Mouse (Mus musculus) ovary, adult 18-20 months (tissue): Measurements from ENCODE around the gene Arid3b.

Experiments
- DNase-seq: peaks from one replicate; pipeline ENCODE4 v3.0.0; 2022; ENCODE audit warnings: low spot score, mixed read lengths

The Arid3b gene

DNA sequence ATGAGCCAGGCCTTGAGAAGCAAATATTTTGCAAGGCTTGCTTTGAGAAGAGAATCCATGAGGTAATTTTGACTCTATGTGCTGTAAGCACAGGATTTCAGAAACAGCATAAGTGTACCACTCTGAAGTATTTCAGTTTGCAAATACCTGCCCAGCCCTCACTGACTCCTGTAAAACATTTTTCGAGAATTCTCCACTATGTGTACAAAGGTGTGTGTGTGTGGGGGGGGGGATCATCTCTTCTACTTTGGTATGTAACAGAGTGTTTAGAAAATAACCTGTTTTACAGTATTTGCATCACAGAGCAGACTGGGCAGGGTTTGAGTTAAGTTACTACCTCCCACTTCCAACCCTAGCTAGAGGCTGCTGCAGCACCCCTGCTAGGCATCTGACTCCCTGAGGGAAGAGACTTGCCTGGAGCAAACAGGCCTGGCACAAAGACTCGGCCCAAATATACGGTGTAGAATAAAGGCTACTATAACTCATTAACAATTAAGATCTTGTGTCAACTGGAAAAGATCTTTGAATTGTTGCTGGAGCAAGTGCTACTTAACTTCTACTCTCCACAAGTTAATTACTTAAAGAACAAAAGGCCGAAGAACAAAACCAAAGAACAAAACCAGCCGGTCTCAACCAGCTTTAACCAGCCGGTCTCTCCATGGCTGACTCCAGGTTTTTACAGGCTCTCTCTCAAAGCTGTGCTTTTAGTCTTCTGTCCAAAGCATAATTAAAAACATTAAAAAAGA lies 6.6 kb downstream of the Arid3b start:
- no peak for DNase-seq

DNA sequence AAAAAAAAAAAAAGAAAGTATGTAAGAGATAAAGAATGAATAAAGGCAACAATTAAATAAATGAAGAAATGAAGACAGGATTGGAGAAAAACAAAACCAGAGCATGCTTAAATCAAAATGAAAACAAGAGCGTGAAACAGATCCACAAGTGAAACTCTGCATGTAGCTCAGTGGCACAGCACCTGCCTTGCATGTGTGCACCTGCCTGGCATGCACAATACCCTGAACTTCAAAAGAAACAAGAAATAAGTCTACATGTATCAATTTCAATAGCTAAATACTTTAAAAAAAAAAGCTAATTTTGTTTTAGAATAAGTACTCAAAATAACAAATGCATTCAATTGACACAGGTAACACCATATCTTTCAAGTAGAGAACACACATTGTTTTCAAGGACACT lies 13.2 kb downstream of the Arid3b start:
- DNase-seq: no peak

DNA sequence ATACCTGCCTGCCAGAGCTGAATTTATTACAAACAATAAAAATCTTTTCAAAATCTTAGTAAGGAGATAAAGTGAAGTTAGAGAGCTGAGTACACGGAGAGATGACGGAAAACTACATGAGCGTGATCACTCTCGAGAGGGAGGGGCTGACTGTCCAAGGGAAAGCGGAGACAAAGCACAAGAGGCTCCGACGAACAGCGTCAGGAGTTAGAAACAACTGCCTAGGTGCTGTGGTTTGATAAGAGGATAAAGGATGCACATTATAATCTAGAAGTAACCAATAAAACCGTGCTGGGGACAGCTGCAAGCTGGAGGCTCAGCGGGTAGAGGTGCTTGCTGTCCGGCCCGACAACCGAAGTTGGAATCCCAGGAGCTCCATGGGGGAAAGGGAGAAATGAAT lies 13.8 kb downstream of the Arid3b start:
- no peak for DNase-seq

DNA sequence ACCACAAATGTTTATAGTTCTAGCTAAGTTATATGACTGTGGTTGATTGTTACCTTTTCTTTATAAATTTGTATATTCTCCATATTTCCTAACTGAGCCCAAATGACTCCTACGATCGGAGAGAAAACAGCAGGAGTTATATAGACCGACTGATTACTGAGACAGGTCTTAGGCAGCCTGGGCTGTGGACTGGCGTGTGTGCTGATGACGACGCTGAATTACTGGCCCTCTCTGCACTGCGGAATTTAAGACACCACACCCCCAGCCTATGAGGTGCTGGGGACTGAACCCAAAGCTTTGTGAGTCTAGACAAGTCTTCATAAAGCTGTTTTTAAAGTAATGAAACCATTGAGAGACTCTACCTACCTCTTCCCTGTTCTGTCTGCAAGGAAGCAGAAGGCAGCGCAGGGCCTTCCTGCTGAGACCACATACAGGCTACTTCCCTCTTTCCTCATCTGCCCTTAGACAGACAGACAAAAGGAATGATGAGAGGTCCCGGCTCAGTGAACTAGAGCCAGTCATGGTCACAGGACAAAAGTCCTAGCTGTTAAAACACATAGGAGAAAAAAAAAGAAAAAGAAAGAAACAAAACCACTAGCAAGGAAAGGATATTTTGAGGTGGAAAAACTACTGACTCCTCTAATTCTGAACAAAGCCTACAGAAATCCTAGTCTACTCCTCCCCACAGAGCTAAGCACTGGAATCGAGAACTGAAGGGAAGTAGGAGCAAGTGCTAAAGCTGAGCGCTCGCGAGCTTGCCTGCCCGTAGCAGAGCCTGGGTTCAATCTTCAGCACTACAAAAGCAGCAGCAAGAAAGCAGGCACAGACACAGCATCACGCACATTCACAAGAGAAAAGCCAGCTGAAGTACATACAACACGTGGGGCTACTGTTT lies 16.2 kb downstream of the Arid3b start:
- DNase-seq: no peak

DNA sequence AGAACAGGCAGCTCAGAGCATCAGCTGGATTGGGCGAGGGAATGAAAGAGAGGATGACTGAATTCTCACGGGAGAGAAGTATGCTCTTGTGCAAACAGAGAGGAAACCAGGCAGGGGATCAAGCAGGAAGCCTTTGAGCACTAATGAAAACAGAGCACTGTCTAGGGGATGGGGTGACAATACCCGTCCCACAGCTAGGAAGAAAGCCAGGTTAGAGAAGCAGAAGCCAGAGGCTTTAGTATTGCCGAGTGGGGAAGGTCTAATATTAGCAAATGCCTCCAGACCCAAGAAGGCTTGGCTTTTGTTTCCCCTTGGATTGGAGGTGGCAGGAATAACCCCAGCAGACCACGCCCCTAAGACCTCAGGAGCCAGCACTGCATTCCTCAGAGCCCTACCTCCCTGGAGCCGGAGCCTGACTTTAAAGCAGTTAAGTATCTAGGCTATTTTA lies 19.3 kb downstream of the Arid3b start:
- DNase-seq: no peak

DNA sequence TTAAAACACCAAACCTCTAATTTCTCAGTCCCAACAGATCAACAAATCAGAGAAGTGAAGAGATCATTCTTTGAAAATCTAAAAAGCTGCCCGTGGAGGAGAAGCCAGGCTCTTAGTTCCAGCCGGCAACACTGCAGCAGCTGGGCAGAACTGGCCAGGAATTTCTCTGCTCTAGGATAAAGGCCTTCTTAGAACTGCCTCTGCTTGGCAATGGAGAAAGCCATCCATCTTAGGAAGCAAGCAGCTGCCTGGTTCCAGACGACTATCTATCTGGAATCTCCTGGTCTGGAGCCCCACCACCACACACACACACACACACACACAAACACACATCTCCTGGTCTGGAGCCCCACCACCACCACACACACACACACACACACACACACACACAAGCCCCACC lies 21.7 kb downstream of the Arid3b start:
- DNase-seq: no peak

DNA sequence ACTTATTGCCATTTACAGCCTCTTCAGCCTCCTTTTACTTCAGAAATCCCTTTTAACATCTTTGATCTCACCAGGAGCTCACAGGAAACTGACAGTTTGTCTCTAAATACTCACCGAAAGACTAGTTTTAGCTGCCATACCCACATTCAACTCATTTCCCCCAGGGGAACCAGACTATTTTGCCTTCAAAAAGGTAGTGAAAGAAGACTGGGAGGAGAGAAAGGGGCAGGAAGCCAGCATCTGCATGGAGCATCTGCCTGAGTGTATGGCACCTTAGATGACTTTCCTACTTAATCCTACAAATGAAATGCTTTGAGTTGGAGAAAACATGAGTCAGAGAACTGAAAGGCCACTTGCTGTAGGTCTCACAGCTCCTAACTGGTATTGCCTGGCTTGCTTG lies 22.6 kb downstream of the Arid3b start:
- DNase-seq: no peak

DNA sequence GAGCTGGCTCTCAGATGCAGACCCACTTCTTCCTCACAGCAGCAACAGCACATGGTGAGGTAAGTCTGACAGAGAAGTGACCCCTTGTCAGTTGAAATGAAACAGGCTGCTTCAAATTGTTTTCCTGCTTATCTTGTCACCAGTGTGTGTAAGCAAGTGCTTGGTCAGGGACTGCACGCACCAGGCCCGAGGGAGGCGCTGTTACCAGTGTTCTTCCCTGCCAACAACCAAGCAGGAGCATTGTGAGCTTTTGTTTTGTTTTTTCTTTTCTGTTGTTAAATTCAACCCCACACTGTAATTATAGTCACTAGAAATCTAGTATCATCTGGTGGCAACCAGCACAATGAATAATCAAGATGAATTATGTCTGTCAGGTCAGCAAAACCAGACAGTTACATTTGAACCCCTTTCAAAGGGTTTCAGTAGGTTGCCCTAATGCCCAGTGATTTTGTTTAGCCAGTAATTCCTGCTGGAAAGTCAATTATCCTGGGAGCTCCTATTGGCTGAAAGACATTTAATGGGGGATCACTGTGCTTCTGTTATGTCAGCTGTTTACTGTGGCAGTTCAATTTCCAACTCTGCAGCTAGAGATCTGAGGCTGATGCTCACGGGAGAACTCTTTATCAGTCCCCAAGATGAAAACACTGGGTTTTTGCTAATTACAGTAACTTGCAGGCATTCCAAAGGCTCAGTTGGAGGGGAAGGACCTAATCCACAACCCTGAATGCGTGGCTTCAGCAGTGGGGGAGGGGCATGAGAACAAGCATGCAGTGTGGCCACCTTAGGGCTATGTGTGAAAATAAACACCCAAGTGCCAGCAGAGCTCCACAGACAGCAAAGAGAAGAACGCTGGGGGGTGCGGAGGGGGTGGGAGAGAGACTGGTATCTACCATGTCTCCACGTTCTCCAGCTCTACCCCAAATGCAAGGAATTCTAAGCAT lies 24.5 kb downstream of the Arid3b start:
- DNase-seq: no peak

DNA sequence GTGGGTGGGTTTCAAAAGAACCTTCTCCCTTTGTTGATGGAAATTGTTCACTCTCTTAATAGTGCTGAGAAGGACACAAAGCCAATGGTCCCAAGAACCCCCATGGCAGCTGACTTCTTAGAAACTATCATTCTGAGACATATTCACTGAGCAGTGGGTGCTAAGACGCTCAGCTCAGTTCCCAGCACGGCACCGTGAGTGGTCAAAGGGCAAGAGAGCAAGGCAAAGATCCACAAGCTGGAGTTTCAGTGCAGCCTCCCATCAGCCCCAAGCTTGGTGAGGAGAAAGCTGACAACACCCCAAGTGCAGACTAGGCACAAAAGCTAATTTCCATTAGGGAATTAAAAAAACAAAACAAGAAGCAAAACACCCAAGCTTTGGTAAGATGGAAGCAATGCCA lies 25.9 kb downstream of the Arid3b start:
- DNase-seq: no peak

DNA sequence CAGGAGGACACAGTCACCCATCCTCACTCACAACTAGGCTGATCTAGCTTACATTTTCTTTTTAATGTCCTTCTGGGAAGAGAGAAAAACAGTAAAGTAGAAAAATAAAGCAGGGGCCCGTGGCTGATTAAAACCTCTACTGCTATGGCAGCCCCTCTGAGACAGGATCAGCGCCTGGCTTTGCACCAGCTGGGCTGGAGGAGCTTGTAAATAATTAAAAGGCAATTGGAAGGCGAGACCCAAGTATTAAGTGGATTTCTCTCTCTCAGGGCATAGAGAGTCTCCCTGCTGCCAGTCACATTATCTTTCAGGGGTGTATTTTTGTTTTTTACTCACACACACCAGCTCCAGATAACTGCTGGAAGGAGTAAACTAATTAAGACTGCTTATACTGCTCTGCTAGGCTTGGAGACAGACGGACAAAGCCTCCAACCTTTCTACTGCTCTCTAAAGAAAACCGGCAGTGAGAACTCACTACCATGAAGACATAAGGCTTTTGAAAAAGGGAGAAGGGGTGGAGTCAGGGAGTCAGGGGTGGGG lies 27.8 kb downstream of the Arid3b start:
- DNase-seq: no peak

DNA sequence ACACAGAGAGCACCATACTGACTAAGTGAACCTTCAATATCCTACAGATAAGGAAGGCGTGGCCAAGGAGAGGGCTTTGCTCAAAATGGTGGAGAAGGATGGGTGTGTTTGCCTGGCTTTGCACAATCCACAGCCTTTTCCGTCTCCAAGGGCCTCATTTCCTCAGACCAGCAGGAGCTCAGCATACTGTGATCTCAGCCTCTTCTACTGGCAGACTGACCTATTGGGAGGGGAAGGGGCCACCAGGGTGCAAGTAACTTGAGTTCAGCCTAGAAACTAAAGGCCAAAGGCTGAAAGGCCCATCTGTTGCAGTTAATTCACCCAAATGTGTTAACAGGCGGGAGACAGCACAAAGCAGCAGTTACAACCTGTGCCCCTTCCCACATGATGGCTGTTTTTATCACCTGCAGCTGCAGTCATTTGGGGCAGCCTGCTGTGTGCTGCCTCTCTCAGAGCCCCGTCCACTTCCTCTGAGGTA lies 29.4 kb downstream of the Arid3b start:
- no peak for DNase-seq

DNA sequence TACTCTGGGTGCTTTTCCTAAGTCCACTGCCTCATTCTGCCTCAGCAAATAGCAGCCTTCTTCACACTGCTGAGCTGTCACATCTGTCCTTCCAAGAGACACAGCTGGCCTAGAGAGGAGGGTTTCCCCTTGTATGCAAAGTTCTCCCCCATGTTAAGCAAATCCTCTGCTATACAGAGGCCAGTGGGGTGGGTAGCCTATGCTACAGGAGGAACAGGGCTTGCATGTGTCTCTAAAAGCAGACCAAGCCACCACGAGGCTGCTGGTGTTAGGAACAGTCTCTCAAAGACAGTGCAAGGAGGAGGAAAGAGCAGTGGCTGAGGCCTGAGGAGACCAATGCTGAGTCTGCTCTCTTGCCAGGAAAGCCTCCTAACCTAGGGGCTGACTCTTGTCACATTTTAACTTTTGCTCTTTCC lies 30.5 kb downstream of the Arid3b start:
- no peak for DNase-seq

DNA sequence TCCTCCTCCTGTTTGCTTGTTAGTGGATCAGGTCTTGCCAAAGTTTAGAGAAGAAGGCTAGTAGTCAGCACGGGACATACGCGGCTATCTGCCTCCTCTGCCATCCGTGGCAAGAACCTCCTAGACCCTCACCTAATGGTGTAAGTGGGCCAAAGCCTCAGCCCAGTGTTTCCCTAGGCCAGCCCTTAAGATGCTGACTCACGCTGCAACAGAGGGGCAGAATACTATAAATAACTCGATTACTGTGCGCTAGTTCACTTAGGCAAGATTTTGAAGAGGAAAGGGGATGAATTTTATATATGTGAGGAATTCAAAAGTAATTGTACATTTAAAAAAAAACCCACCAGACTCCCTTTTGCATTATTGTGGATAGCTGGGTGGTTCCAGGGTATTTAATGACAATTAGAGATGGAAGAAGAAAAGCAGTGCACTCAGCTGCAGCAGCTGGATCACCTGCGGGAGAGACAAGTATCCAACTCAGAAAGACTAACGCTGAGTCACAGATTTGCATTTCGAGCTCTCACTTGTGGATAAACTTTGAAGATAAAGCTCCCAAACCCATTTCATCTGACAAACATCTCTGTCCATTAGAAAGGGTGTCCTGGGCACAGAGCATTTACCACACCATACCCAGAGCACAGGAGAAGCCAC lies 31.4 kb downstream of the Arid3b start:
- DNase-seq: no peak

DNA sequence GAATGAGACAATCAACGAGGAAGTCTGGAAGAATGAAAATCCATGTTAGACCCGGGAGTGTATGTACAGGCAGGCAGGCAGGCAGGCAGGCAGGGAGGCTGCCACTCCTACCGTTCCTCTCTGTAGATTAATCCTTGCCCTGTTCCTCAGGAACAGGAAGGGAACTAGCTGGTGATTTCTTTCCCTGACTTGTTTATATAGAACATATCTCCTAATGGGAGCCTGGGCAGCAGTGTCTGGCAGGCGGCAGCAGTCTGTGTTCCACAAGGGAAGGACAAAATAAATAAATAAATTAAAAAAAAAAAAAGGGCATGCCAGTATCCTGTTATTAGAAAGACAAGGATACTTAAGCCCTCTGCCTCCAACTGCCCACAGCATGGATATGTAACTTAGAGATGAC lies 32.8 kb downstream of the Arid3b start:
- no peak for DNase-seq

DNA sequence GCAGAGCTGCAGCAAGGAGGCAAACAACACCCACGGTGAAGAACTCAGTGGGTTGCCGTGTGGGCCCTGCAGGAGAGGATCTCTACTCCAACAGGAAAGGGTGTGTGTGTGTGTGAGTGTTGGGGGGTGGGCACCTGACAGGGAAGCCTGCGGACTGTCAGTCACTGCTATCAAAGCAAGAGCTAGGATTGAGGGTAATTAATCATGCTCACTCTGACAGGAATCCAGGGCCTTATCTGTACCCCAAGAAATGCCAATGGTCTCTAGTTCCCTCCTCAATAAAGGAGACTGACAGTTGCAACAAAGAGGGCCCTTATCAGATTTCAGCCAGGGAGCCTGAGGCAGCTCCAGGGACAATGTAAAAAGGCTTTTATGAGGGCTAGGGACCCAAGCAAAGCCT lies 33.5 kb downstream of the Arid3b start:
- DNase-seq: no peak

DNA sequence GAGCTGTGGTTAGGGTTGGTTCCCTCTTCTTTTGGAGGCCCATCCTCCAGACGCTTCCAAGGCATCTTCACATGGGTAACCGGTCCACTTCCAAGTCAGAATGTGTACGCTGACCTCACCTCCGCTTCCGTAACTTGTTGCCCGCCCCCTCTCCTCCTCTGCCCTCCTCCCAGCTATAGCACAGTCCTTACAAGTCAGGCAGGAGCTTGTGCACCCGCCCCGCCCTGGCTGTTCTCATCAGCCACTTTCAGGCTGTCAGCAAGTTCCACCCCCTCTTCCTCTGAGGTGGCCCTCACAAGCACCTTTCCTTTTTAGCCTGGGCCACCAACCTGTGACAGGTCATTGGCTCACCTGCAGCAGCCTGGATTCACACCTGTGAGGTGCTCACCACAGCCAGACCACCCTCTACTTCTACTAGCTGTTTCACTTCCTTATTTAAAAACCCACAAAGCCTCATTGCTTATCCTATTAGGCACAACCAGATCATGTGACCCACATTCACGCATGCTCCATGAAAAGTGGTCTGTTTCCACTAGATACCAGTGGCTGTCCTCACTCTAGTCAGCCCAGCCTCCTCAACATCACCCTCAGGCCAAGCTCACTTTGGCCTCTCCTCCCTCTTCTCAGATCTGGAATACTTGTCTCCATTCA lies 36.1 kb downstream of the Arid3b start:
- no peak for DNase-seq

DNA sequence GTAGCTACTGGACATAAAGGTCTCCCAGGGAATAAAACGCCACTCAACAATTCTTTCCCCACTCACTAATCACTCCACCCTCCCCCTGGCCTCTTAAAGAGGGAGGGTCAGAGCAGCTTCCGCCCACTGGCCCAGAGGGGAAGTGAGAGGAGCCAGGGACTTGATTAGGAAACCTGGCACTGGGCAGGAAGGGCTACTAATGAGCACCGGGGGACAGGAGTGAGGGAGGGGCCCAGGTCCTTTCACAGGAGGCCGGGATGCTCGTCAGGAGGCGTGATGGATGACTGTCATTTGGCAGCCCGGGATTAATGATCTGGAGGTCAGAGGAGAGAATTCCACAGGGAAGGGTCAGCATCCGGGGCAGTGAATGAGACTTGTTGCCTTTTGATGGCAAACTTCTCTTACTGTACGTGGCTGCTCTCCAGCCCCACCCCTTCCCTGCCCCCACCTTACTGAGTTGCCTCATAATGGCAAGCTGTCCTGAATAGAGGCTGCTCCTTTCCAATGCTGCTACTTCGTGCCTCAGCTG lies 37.8 kb downstream of the Arid3b start:
- no peak for DNase-seq

DNA sequence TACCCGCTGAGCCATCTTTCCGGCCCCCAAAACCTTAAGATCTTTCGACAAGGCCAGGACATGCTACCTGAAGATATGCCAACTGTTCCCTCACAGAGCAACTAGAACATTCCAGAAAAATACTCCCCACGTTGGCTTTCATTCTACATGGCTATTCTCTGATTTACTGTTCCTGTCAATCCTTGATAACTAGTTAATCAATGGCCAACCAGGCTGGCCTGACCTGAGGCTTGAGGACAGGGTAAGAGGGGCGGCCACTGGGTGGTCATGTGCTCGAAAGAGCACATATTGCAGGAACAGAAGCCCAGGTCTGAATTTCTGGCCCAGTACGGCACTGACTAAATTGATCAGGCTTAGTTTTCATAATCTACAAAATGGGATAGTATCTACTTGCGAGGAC lies 39.1 kb downstream of the Arid3b start:
- DNase-seq: no peak

DNA sequence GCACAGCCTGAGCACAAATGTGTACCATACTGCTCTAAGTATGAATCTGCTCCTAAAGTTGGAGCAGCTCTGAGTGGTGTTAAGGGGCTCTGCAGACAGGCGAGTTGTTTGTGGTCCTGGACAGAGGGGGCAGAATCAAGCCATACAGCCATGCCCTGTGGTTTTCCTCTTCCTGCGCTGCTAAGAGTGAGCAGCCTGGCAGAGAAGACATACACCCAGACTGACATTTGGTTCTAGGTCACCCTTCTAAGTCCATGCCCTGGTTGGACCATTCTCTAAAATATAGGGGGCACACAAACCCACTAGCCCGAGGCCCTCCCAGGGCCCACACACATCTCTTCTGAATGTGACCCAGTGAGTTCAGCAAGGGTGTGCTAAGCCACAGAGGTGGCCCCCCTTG lies 46.9 kb downstream of the Arid3b start:
- no peak for DNase-seq

DNA sequence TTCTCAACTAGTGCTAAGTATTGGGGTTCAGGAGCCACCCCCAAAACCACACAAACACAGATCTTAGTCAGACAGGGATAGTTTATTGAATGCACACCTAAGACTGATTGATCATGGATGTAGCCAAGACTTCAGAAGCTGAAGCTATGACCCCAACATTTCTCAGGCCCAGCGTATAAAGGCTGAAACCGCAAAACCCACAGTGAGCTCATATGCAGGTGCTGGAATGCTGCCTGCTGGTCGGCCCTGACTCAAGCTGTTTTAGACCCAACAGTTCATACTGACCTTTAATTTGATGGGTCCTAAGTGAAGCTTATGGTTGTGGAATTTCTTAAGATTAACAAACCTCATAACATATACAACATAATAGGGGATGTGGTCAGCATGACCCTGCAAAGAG lies 53.9 kb downstream of the Arid3b start:
- DNase-seq: no peak

DNA sequence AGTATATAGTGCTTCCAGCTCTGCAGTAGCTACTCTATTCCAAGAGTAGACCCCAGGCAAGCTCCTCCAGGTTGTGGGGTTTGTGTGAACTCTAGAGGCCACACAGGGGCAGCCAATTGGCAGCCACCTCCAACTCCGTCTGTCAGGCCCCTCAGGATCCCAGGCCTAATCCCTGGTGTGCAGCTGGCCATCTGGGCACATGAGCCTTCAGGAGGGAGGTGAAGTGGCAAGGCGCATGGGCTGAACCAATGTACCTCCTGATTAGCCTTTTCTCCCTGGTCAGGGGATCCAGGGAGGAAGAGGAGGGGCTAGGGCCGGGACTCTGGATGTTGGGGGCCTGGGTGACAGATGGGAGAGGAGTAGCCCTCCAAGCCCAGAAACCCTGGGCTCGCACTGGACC lies 60.9 kb downstream of the Arid3b start:
- DNase-seq: no peak
